Mouse (Mus musculus) CH12.LX (cell line): Measurements from ENCODE around the gene Gja5. TPM values are rescaled to one million over a fixed set of nuclear protein-coding genes. Genes with fewer than 3 reads are reported as not detected.
A peak's percentile ranks its signal among the peaks of the same experiment; 100 is the strongest.

ENCODE experiments used
- DNase-seq: peaks from one replicate; pipeline ENCODE4 v3.0.0-alpha.2; 2013; ENCODE audit errors: extremely low read depth
- H3K27ac ChIP-seq: 2 replicates; pipeline ENCODE4 v1.5.1; 2012; ENCODE audit warnings: low read depth, mild to moderate bottlenecking, control low read depth, moderate library complexity; ENCODE audit not compliant: insufficient read depth
- H3K27me3 ChIP-seq: replicated peaks from 2 replicates; pipeline ENCODE3; 2012; ENCODE audit warnings: inconsistent platforms
- H3K36me3 ChIP-seq, 2 experiments: replicated peaks in 1 of 2; 2 replicates each; pipeline versions ENCODE3 to v1.6.1; 2012; ENCODE audit warnings: inconsistent platforms in 1 of 2, low read length in 1 of 2, mild to moderate bottlenecking in 1 of 2, mixed read lengths in 1 of 2, moderate library complexity in 1 of 2; ENCODE audit not compliant: control insufficient read depth in 1 of 2, insufficient read depth in 1 of 2
- H3K4me1 ChIP-seq, 2 experiments: 2 replicates each; pipeline ENCODE4 v1.6.1; 2012; ENCODE audit warnings: inconsistent platforms in 1 of 2, moderate library complexity in 1 of 2; ENCODE audit not compliant: insufficient read depth in 2 of 2, control insufficient read depth in 1 of 2
- H3K4me2 ChIP-seq: 2 replicates; pipeline ENCODE4 v1.6.1; 2012; ENCODE audit warnings: low read depth, mild to moderate bottlenecking, control low read depth; ENCODE audit not compliant: poor library complexity, insufficient read depth, severe bottlenecking
- H3K4me3 ChIP-seq, 3 experiments: fragments of 150-350 bp in 1 of 3; sonication (generic) in 1 of 3; replicated peaks in 1 of 3; 2 replicates each; pipeline versions ENCODE3 to v1.5.1; 2011 to 2012; ENCODE audit warnings: low read depth in 2 of 3, low read length in 2 of 3, mild to moderate bottlenecking in 2 of 3, moderate library complexity in 2 of 3, control low read depth in 1 of 3, improper control_type of control experiment in 1 of 3, inconsistent platforms in 1 of 3, mixed read lengths in 1 of 3; ENCODE audit not compliant: poor library complexity in 1 of 3
- H3K79me2 ChIP-seq: replicated peaks from 2 replicates; pipeline ENCODE4 v1.6.1; 2012; ENCODE audit warnings: mild to moderate bottlenecking, moderate library complexity; ENCODE audit not compliant: control insufficient read depth, poor library complexity, insufficient read depth, severe bottlenecking; ENCODE audit errors: extremely low read depth
- H3K9ac ChIP-seq: 2 replicates; pipeline ENCODE4 v1.6.1; 2012; ENCODE audit warnings: low read depth, mild to moderate bottlenecking, control low read depth, moderate library complexity; ENCODE audit not compliant: insufficient read depth
- H3K9me3 ChIP-seq: replicated peaks from 2 replicates; pipeline ENCODE3; 2012; ENCODE audit warnings: low read length, inconsistent platforms, mixed read lengths
- CHD1 ChIP-seq: IDR thresholded peaks from 2 replicates; pipeline ENCODE4 v1.6.1; 2012; ENCODE audit warnings: low read depth, low read length, improper control_type of control experiment, inconsistent platforms
- CTCF ChIP-seq, 2 experiments: IDR thresholded peaks in 1 of 2; conservative IDR thresholded peaks in 1 of 2; 2 replicates each; pipeline ENCODE4 v1.5.1; 2011 to 2012; ENCODE audit warnings: low read depth in 2 of 2, low read length in 2 of 2, improper control_type of control experiment in 1 of 2, inconsistent platforms in 1 of 2, mild to moderate bottlenecking in 1 of 2, moderate library complexity in 1 of 2
- E2F4 ChIP-seq: IDR thresholded peaks from 2 replicates; pipeline ENCODE4 v1.6.1; 2011; ENCODE audit warnings: low read depth, low read length, improper control_type of control experiment; ENCODE audit not compliant: insufficient replicate concordance
- GABPA ChIP-seq: IDR thresholded peaks from 2 replicates; pipeline ENCODE4 v1.6.1; 2012; ENCODE audit warnings: low read depth, low read length, improper control_type of control experiment, inconsistent platforms; ENCODE audit not compliant: insufficient replicate concordance
- HCFC1 ChIP-seq: IDR thresholded peaks from 2 replicates; pipeline ENCODE4 v1.6.1; 2012; ENCODE audit warnings: low read depth, mild to moderate bottlenecking, inconsistent platforms, low read length, improper control_type of control experiment
- IRF4 ChIP-seq: IDR thresholded peaks from 2 replicates; pipeline ENCODE4 v1.6.1; 2014; ENCODE audit warnings: low read depth, mild to moderate bottlenecking, inconsistent platforms, low read length, improper control_type of control experiment
- JUN ChIP-seq: IDR thresholded peaks from 2 replicates; pipeline ENCODE4 v1.6.1; 2011; ENCODE audit warnings: low read depth, mild to moderate bottlenecking, low read length, improper control_type of control experiment, moderate library complexity; ENCODE audit not compliant: insufficient read depth
- MAX ChIP-seq: IDR thresholded peaks from 2 replicates; pipeline ENCODE4 v1.6.1; 2011; ENCODE audit warnings: low read length, improper control_type of control experiment
- MYC ChIP-seq: IDR thresholded peaks from 2 replicates; pipeline ENCODE4 v1.6.1; 2011; ENCODE audit warnings: low read depth, mild to moderate bottlenecking, improper control_type of control experiment, low read length
- NELFE ChIP-seq: IDR thresholded peaks from 2 replicates; pipeline ENCODE4 v1.6.1; 2011; ENCODE audit warnings: low read depth, low read length, improper control_type of control experiment
- POLR2A ChIP-seq: IDR thresholded peaks from 2 replicates; pipeline ENCODE4 v1.6.1; 2011; ENCODE audit warnings: low read depth, mild to moderate bottlenecking, improper control_type of control experiment, low read length
- POLR2AphosphoS2 ChIP-seq: IDR thresholded peaks from 2 replicates; pipeline ENCODE4 v1.6.1; 2011; ENCODE audit warnings: low read depth, low read length, improper control_type of control experiment
- RAD21 ChIP-seq: IDR thresholded peaks from 2 replicates; pipeline ENCODE4 v1.6.1; 2011; ENCODE audit warnings: low read depth, mild to moderate bottlenecking, low read length, improper control_type of control experiment, moderate library complexity
- SIN3A ChIP-seq: IDR thresholded peaks from 2 replicates; pipeline ENCODE4 v1.6.1; 2012; ENCODE audit warnings: low read length, improper control_type of control experiment, inconsistent platforms
- USF1 ChIP-seq: IDR thresholded peaks from 2 replicates; pipeline ENCODE4 v1.6.1; 2014; ENCODE audit warnings: low read depth, mild to moderate bottlenecking, inconsistent platforms, low read length, improper control_type of control experiment
- USF2 ChIP-seq: conservative IDR thresholded peaks from 2 replicates; pipeline ENCODE4 v1.6.1; 2011; ENCODE audit warnings: low read depth, low read length, improper control_type of control experiment
- ZC3H11A ChIP-seq: IDR thresholded peaks from 2 replicates; pipeline ENCODE4 v1.6.1; 2012; ENCODE audit warnings: low read depth, mild to moderate bottlenecking, inconsistent platforms, low read length, improper control_type of control experiment
- ZMIZ1 ChIP-seq: IDR thresholded peaks from 2 replicates; pipeline ENCODE4 v1.6.1; 2012; ENCODE audit warnings: low read depth, mild to moderate bottlenecking, inconsistent platforms, low read length, improper control_type of control experiment
- ZNF384 ChIP-seq: IDR thresholded peaks from 2 replicates; pipeline ENCODE4 v1.6.1; 2012; ENCODE audit warnings: low read depth, low read length, improper control_type of control experiment, inconsistent platforms
- dilution Hi-C: fragments of 300-500 bp; cut with MboI; formaldehyde crosslinking; loops from 2 replicates; pipeline ENCODE4 v1.14.3; 2020; ENCODE audit warnings: low sequenced_read_pairs; ENCODE audit not compliant: extremely low pct_unique_long_range_greater_than_20kb, extremely low pct_ligation_motif_present
- in situ Hi-C: fragments of 300-500 bp; cut with MboI; formaldehyde crosslinking; loops from 3 replicates; pipeline ENCODE4 v1.14.3; 2019; ENCODE audit warnings: low sequenced_read_pairs, low pct_ligation_motif_present, low pct_unique_long_range_greater_than_20kb, mixed read lengths
- polyA plus RNA-seq: library from polyadenylated mRNA; unstranded; fragments of >175 nt; gene quantifications from 2 replicates; pipeline ENCODE4 v1.2.1, GENCODE M21; 2012; ENCODE audit warnings: low read depth; ENCODE audit not compliant: insufficient read length
- total RNA-seq, 2 experiments: library from RNA; depleted of rRNA; stranded (reverse); fragments of 300-350 nt in 1 of 2; fragments of >200 nt in 1 of 2; gene quantifications; 2 replicates each; pipeline ENCODE4 v1.2.3; 2012 to 2014

Gene Gja5
- total and polyA plus RNA-seq, 3 experiments = not detected

- Histone ChIP-seq H3K4me2 (no peak overlapping the region), H3K36me3 (no peaks in the 10 kb centered on the region), H3K27ac (no peak overlapping the region), H3K27me3 (no peaks in the 10 kb centered on the region), H3K79me2 (no peaks in the 10 kb centered on the region), H3K9ac (no peak overlapping the region), H3K4me1 (peaks cover 0 to 8% of the 10 kb centered on the region in 2 experiments; a peak in 2 of 4 replicates), H3K4me3 (no peak overlapping the region), H3K9me3 (peaks cover 3% of the 10 kb centered on the region)
- dilution Hi-C loops = no loop called here
- DNase-seq = peak; percentile 6
- in situ Hi-C loops = no loop called here
- TF ChIP-seq MAX (no peak), CTCF (conservative IDR thresholded peaks at IDR 0.05 in 1 of 2, IDR thresholded peaks at IDR 0.05 in 1 of 2; ENCODE audit: low read depth in 2 of 2, low read length in 2 of 2) (no peak), USF2 (no peak), SIN3A (no peak), JUN (no peak), POLR2AphosphoS2 (no peak), NELFE (no peak), POLR2A (no peak), USF1 (no peak)
Observed at GRCm38 (mm10) chr3:97044188-97044587, 139.7 kb downstream of the Gja5 start.

- no peaks in the 10 kb centered on the region for H3K27me3 ChIP-seq
- TF ChIP-seq RAD21 = no peak
- no peak for TF ChIP-seq ZC3H11A
- TF ChIP-seq IRF4 = no peak
- TF ChIP-seq GABPA = no peak
- no peak for TF ChIP-seq POLR2AphosphoS2
- no peak for TF ChIP-seq ZMIZ1
- TF ChIP-seq E2F4 = no peak
- TF ChIP-seq HCFC1 = no peak
- no peak for TF ChIP-seq ZNF384
- no peak for TF ChIP-seq CHD1
- TF ChIP-seq USF1 = no peak
- no peak for TF ChIP-seq NELFE
- TF ChIP-seq MYC = no peak
- TF ChIP-seq, all 38 proteins: peak for 0
- dilution Hi-C loops (no loop called here), in situ Hi-C loops (no loop called here)
- Histone ChIP-seq H3K9ac (no peak overlapping the region), H3K4me2 (no peak overlapping the region), H3K27ac (no peak overlapping the region), H3K4me1 (peaks cover 0 to 8% of the 10 kb centered on the region in 2 experiments; a peak in 2 of 4 replicates), H3K79me2 (no peaks in the 10 kb centered on the region), H3K9me3 (peaks cover 3% of the 10 kb centered on the region), H3K36me3 (no peaks in the 10 kb centered on the region), H3K4me3 (no peak overlapping the region)
- no peak for DNase-seq
Observed at GRCm38 (mm10) chr3:97047757-97048156, 143.3 kb downstream of the Gja5 start.
